Mouse (Mus musculus): ENCODE measurements around the gene Gm20825. TPM values are rescaled to one million over a fixed set of nuclear protein-coding genes. Genes with fewer than 3 reads are reported as not detected.
"Not testable (repeated sequence)": the region's sequence is repeated elsewhere in the genome, so short reads cannot be mapped to it uniquely, and the experiment has no call there.

Gm20825 gene
- polyA plus RNA-seq (2012; rRNA removed) = not detected in 2 replicates

GRCm38 (mm10) chrY:8071407-8071806 lies at the start of gene Gm20825:
Gene Gm20825, minus strand, starts transcription at chrY:8071507.
- not testable (repeated sequence) for DNase-seq (ENCODE audit: low read depth)

Other genes with a start within 250 kb of the Gm20825 start
- gene Gm29049, start 74.3 kb downstream of the Gm20825 start, polyA plus RNA-seq (2012; rRNA removed) = not detected in 2 replicates
- gene Gm20824, start 186.4 kb upstream of the Gm20825 start, polyA plus RNA-seq (2012; rRNA removed) = not detected in 2 replicates

Data from gonadal fat pad, adult 2 months (tissue).